Mouse (Mus musculus): Measurements from ENCODE around the gene Nrp2. TPM values are rescaled to one million over a fixed set of nuclear protein-coding genes. Genes with fewer than 3 reads are reported as not detected.

Gene Nrp2
- total and polyA plus RNA-seq, 2 experiments from 2014 or later: 5.2 to 20.2 TPM

GRCm38 (mm10) chr1:62706085-62707021, 3.3 kb downstream of the Nrp2 start:
- Histone ChIP-seq H3K27me3 (ENCODE audit: control insufficient read depth, insufficient read depth, low read length) (peaks cover 30% of the 10 kb centered on the region), H3K27ac (ENCODE audit: low read depth) (peak overlapping the region; percentile 71), H3K4me2 (ENCODE audit: low read depth, low read length) (peak overlapping the region; percentile 90), H3K4me1 (ENCODE audit: control insufficient read depth, insufficient read depth) (peaks cover 19% of the 10 kb centered on the region; the same call in 1 of the 2 replicates), H3K9ac (replicated peaks; ENCODE audit: low read depth, low read length) (peak overlapping the region; percentile 60), H3K36me3 (replicated peaks; ENCODE audit: control insufficient read depth, insufficient read depth, low read length) (no peaks in the 10 kb centered on the region), H3K9me3 (replicated peaks; ENCODE audit: control insufficient read depth, low read length) (no peaks in the 10 kb centered on the region), H3K4me3 (ENCODE audit: low read depth, low read length) (peak overlapping the region; percentile 60)
- no peak for TF ChIP-seq CTCF (IDR thresholded peaks at IDR 0.05; ENCODE audit: low read depth)
- TF ChIP-seq EP300 (IDR thresholded peaks at IDR 0.05; ENCODE audit: low read depth): no peak
- ATAC-seq (ENCODE audit: insufficient read depth, low read depth) (peak; percentile 43), DNase-seq (ENCODE audit: low spot score) (peak; percentile 38)
- WGBS: under 1% methylated on average over 73 of the region's 73 CpGs

GRCm38 (mm10) chr1:62707101-62707912, 4.2 kb downstream of the Nrp2 start:
- peak overlapping the region; percentile 60 for H3K9ac ChIP-seq (replicated peaks; ENCODE audit: low read depth, low read length)
- H3K27ac ChIP-seq (ENCODE audit: low read depth): peak overlapping the region; percentile 71
- H3K27me3 ChIP-seq (ENCODE audit: control insufficient read depth, insufficient read depth, low read length): peaks cover 21% of the 10 kb centered on the region
- H3K9me3 ChIP-seq (replicated peaks; ENCODE audit: control insufficient read depth, low read length): no peaks in the 10 kb centered on the region
- peaks cover 18% of the 10 kb centered on the region; the same call in 1 of the 2 replicates for H3K4me1 ChIP-seq (ENCODE audit: control insufficient read depth, insufficient read depth)
- DNase-seq (ENCODE audit: low spot score) (peak; percentile 79), ATAC-seq (ENCODE audit: insufficient read depth, low read depth) (no peak)
- H3K4me3 ChIP-seq (ENCODE audit: low read depth, low read length): peak overlapping the region; percentile 60
- under 1% methylated on average over 34 of the region's 35 CpGs for WGBS
- TF ChIP-seq CTCF (IDR thresholded peaks at IDR 0.05; ENCODE audit: low read depth) (peak; percentile 56), EP300 (IDR thresholded peaks at IDR 0.05; ENCODE audit: low read depth) (no peak)
- no peaks in the 10 kb centered on the region for H3K36me3 ChIP-seq (replicated peaks; ENCODE audit: control insufficient read depth, insufficient read depth, low read length)
- H3K4me2 ChIP-seq (ENCODE audit: low read depth, low read length): peak overlapping the region; percentile 90

- Histone ChIP-seq H3K4me1 (ENCODE audit: control insufficient read depth, insufficient read depth) (peaks cover 12% of the 10 kb centered on the region; the same call in 1 of the 2 replicates), H3K9ac (replicated peaks; ENCODE audit: low read depth, low read length) (no peak overlapping the region), H3K9me3 (replicated peaks; ENCODE audit: control insufficient read depth, low read length) (no peaks in the 10 kb centered on the region), H3K36me3 (replicated peaks; ENCODE audit: control insufficient read depth, insufficient read depth, low read length) (no peaks in the 10 kb centered on the region), H3K4me2 (ENCODE audit: low read depth, low read length) (peak overlapping the region; percentile 90), H3K27me3 (ENCODE audit: control insufficient read depth, insufficient read depth, low read length) (peaks cover 19% of the 10 kb centered on the region), H3K27ac (ENCODE audit: low read depth) (no peak overlapping the region), H3K4me3 (ENCODE audit: low read depth, low read length) (peak overlapping the region; percentile 60)
- TF ChIP-seq CTCF (IDR thresholded peaks at IDR 0.05; ENCODE audit: low read depth) (no peak), EP300 (IDR thresholded peaks at IDR 0.05; ENCODE audit: low read depth) (no peak)
- 29% methylated on average over 17 of the region's 17 CpGs for WGBS
- ATAC-seq (ENCODE audit: insufficient read depth, low read depth) (no peak), DNase-seq (ENCODE audit: low spot score) (no peak)
Measured at GRCm38 (mm10) chr1:62707913-62708860, 5.1 kb downstream of the Nrp2 start.

- Histone ChIP-seq H3K9me3 (replicated peaks; ENCODE audit: control insufficient read depth, low read length) (no peaks in the 10 kb centered on the region), H3K27me3 (ENCODE audit: control insufficient read depth, insufficient read depth, low read length) (peaks cover 14% of the 10 kb centered on the region), H3K4me2 (ENCODE audit: low read depth, low read length) (no peak overlapping the region), H3K36me3 (replicated peaks; ENCODE audit: control insufficient read depth, insufficient read depth, low read length) (no peaks in the 10 kb centered on the region), H3K27ac (ENCODE audit: low read depth) (no peak overlapping the region), H3K4me1 (ENCODE audit: control insufficient read depth, insufficient read depth) (peaks cover 8% of the 10 kb centered on the region; the same call in 1 of the 2 replicates), H3K9ac (replicated peaks; ENCODE audit: low read depth, low read length) (no peak overlapping the region), H3K4me3 (ENCODE audit: low read depth, low read length) (no peak overlapping the region)
- TF ChIP-seq EP300 (IDR thresholded peaks at IDR 0.05; ENCODE audit: low read depth) (peak; percentile 64; the same call in 1 of the 2 replicates), CTCF (IDR thresholded peaks at IDR 0.05; ENCODE audit: low read depth) (no peak)
- WGBS: 32% methylated on average over 5 of the region's 5 CpGs
- DNase-seq (ENCODE audit: low spot score): no peak
- ATAC-seq (ENCODE audit: insufficient read depth, low read depth): no peak; the same call in 1 of the 2 replicates
Measured at GRCm38 (mm10) chr1:62709770-62710335, 6.8 kb downstream of the Nrp2 start.

Data from heart, postnatal 0 days (tissue).